Mouse (Mus musculus) liver, postnatal 0 days (tissue): Measurements from ENCODE around the gene Zfhx3.

ENCODE experiments used
- CTCF ChIP-seq: sonication (generic); IDR thresholded peaks from 2 replicates; pipeline ENCODE4 v1.5.1; 2016; ENCODE audit warnings: antibody characterized with exemption, low read depth
- EP300 ChIP-seq: IDR thresholded peaks from 2 replicates; pipeline ENCODE4 v1.6.1; 2016; ENCODE audit warnings: antibody characterized with exemption, low read depth, mild to moderate bottlenecking

GRCm38 (mm10) chr8:108909035-108909434 is 966.6 kb downstream of the Zfhx3 start:
- TF ChIP-seq CTCF (no peak), EP300 (no peak)
